Mouse (Mus musculus) left cerebral cortex, postnatal 25 days (tissue): ENCODE results near the gene Trmt13. TPM values are rescaled to one million over a fixed set of nuclear protein-coding genes. Genes with fewer than 3 reads are reported as not detected.
"Not testable (repeated sequence)": the region's sequence is repeated elsewhere in the genome, so short reads cannot be mapped to it uniquely, and the experiment has no call there.

Experiments
- DNase-seq, 2 experiments: peaks; one replicate each; pipeline ENCODE4 v3.0.0; 2022; ENCODE audit warnings: low spot score in 2 of 2, mixed read lengths in 1 of 2
- intact Hi-C: fragments of 180-260 bp; cut with DNase I; formaldehyde crosslinking; loops from one replicate; pipeline ENCODE4 v1.15.1; 2025
- total RNA-seq, 2 experiments: library from RNA; stranded (reverse); gene quantifications; 2 replicates each; pipeline ENCODE4 v1.2.3; 2021

The Trmt13 gene
- total RNA-seq, 2 experiments from 2014 or later: 13.5 to 16.4 TPM

GRCm38 (mm10) chr3:116563095-116563492 lies 51.3 kb downstream of the Trmt13 start:
- DNase-seq: no peak
- intact Hi-C loops: no loop called here

- intact Hi-C loops: no loop called here
- no peak for DNase-seq
Measured at GRCm38 (mm10) chr3:116562408-116563094, 51.8 kb downstream of the Trmt13 start, which contains the start of gene Lrrc39. Gene Lrrc39, plus strand, starts transcription at chr3:116562973.

- intact Hi-C loops, DNase-seq: not testable (repeated sequence)
Measured at GRCm38 (mm10) chr3:116561315-116561714, 53.1 kb downstream of the Trmt13 start.

- intact Hi-C loops: no loop called here
- DNase-seq: peak in 1 of 2 experiments; percentile 62
Measured at GRCm38 (mm10) chr3:116551362-116551761, 63.0 kb downstream of the Trmt13 start.

- no peak for DNase-seq
- intact Hi-C loops: no loop called here
Measured at GRCm38 (mm10) chr3:116547430-116547829, 67.0 kb downstream of the Trmt13 start.

DNA sequence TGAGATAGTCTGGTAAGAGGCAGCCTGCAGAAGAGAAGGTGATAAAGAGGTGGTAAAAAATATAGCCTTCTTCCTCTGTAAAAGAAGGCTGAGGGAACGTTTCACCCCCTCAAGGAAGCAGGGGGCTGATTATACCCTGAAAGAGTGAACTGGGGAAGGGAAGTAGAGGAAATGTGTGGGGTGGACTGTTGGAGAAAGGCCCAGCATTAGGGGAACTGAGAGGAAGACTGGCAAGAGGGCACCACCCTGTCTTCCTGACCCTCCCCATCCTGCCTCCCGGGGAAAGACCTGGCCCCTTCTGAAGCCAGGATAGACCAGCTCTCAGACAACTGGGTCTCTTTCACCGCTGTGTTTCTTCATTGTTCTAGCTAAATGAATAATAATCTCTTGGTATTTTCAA lies 71.9 kb downstream of the Trmt13 start:
- intact Hi-C loops: no loop called here
- no peak for DNase-seq

DNA sequence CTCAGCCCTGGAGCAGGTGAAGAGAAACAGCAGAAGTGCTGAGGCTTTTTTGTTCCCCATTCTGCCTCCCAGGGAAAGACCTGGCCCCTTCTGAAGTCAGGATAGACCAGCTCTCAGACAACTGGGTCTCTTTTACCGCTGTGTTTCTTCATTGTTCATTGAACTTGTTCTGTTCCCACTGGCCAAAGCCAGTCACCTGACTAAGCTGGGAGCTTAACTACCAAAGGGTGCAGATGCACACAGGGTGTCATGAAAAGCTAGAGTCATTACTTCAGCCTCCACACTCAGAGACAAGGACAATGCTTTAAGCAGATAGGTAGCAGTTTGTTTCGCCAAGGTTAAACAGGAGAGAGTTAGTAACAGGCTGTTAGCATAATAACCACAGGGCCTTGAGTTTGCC lies 72.3 kb downstream of the Trmt13 start:
- no peak for DNase-seq
- intact Hi-C loops: no loop called here

DNA sequence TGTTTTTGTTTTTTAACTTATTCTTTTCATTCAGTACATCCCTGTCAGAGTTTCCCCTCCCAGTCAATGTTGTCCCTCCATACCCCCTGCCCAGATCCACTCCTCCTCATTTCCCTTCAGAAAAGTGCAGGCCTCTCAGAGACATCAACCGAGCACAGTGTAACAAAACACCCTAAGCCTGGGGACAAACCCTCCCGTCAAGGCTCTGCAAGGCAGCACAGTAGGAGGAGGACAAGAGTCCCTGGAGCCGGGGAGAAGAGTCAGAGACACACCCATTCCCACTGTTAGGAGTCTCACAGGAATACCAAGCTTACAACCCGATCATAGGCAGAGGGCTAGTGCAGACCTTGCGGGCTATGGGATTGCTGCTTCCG lies 77.2 kb downstream of the Trmt13 start:
- intact Hi-C loops: no loop called here
- no peak for DNase-seq

GRCm38 (mm10) chr3:116536428-116537199 lies 77.8 kb downstream of the Trmt13 start:
- DNase-seq: peak in 1 of 2 experiments; percentile 55
- intact Hi-C loops: no loop called here

Other genes starting within 250 kb of the Trmt13 start
- gene Cdc14a, start 190.6 kb downstream of the Trmt13 start, total RNA-seq: 1 to 10 TPM; 3.2 to 4.3 TPM
- 10 to 100 TPM; 55.5 to 59.5 TPM for gene Rtca, start 106.4 kb downstream of the Trmt13 start, total RNA-seq
- 10 to 100 TPM; 18.2 to 20.6 TPM for gene Dbt, start 101.5 kb downstream of the Trmt13 start, total RNA-seq
- under 1 TPM in 1 of 2 experiments, not detected in 1; 0.14 TPM for gene Lrrc39, start 51.6 kb downstream of the Trmt13 start, total RNA-seq
- 1 to 10 TPM; 5.4 to 9.0 TPM for gene Sass6, start 19.6 kb downstream of the Trmt13 start, total RNA-seq
- 10 to 100 TPM; 61.6 to 62.4 TPM for gene Mfsd14a, start 48.1 kb upstream of the Trmt13 start, total RNA-seq
- not detected for gene Gm43191, start 66.7 kb upstream of the Trmt13 start, total RNA-seq
- gene Slc35a3, start 98.2 kb upstream of the Trmt13 start, total RNA-seq: 10 to 100 TPM; 13.1 to 14.5 TPM
- 10 to 100 TPM; 23.7 to 24.6 TPM for gene Agl, start 193.6 kb upstream of the Trmt13 start, total RNA-seq
- gene Frrs1, start 244.9 kb upstream of the Trmt13 start, total RNA-seq: 1 to 10 TPM in 1 of 2 experiments, under 1 TPM in 1; 0.78 to 1.8 TPM